Mouse (Mus musculus) forebrain, embryonic 10.5 days (tissue): ENCODE data around the gene Cetn4. TPM values are rescaled to one million over a fixed set of nuclear protein-coding genes. Genes with fewer than 3 reads are reported as not detected.

Experiments used
- polyA plus RNA-seq: library from polyadenylated mRNA; unstranded; fragments of >200 nt; fragmentation: Nextera tagmentation; extraction: Ambion mirVana; gene quantifications from 2 replicates; pipeline ENCODE4 v1.2.1, GENCODE M21; 2016

Gene Cetn4
- polyA plus RNA-seq, 1 experiment from 2014 or later, result 2.7 TPM

Other genes with a start within 250 kb of the Cetn4 start
- 0.33 and 0.36 TPM in 2 replicates for gene Adad1, start 249.2 kb downstream of the Cetn4 start, polyA plus RNA-seq
- 0.17 and 0.38 TPM in 2 replicates for gene Il2, start 186.7 kb downstream of the Cetn4 start, polyA plus RNA-seq
- not detected in 2 replicates for gene Il21, start 80.1 kb downstream of the Cetn4 start, polyA plus RNA-seq
- gene Bbs12, start 154 bp downstream of the Cetn4 start, polyA plus RNA-seq, result 9.8 and 10.2 TPM in 2 replicates
- gene Fgf2, start 35.6 kb upstream of the Cetn4 start, polyA plus RNA-seq, result 0.36 and 0.80 TPM in 2 replicates
- gene Spata5, start 107.2 kb upstream of the Cetn4 start, polyA plus RNA-seq, result 56.2 and 56.4 TPM in 2 replicates
- gene Nudt6, start 107.5 kb upstream of the Cetn4 start, polyA plus RNA-seq, result 4.5 and 5.1 TPM in 2 replicates